Mouse (Mus musculus) G1E (cell line): Measurements from ENCODE around the gene Ccdc113. TPM values are rescaled to one million over a fixed set of nuclear protein-coding genes. Genes with fewer than 3 reads are reported as not detected.

Experiments
- ATAC-seq: 2 replicates; pipeline ENCODE4 v1.8.0; 2016; ENCODE audit warnings: mild to moderate bottlenecking; ENCODE audit not compliant: insufficient number of reproducible peaks, poor library complexity, low FRiP score, severe bottlenecking; ENCODE audit errors: extremely low read depth
- DNase-seq: peaks from one replicate; pipeline ENCODE4 v3.0.0; 2012; ENCODE audit warnings: low spot score
- H3K27me3 ChIP-seq: 2 replicates; pipeline ENCODE4 v1.6.1; 2012; ENCODE audit warnings: mild to moderate bottlenecking, low read length, inconsistent platforms; ENCODE audit not compliant: insufficient read depth
- H3K36me3 ChIP-seq: replicated peaks from 2 replicates; pipeline ENCODE3; 2012; ENCODE audit warnings: mild to moderate bottlenecking, inconsistent platforms
- H3K4me1 ChIP-seq: 2 replicates; pipeline ENCODE4 v1.6.1; 2012; ENCODE audit warnings: low read depth, low read length, inconsistent platforms, mixed read lengths; ENCODE audit not compliant: insufficient read depth
- H3K4me3 ChIP-seq: 2 replicates; pipeline ENCODE4 v1.5.1; 2012; ENCODE audit warnings: low read depth, mild to moderate bottlenecking, inconsistent platforms, low read length, moderate library complexity, mixed read lengths
- H3K9me3 ChIP-seq: replicated peaks from 2 replicates; pipeline ENCODE4 v1.6.1; 2012; ENCODE audit warnings: inconsistent platforms
- CTCF ChIP-seq: IDR thresholded peaks from 2 replicates; pipeline ENCODE4 v1.5.1; 2012; ENCODE audit warnings: low read depth, low read length, inconsistent platforms, mixed read lengths
- GATA1 ChIP-seq: IDR thresholded peaks from 2 replicates; pipeline ENCODE4 v1.6.1; 2012; ENCODE audit warnings: borderline replicate concordance, low read length, inconsistent platforms, mixed read lengths
- GATA2 ChIP-seq: IDR thresholded peaks from 2 replicates; pipeline ENCODE4 v1.6.1; 2012; ENCODE audit warnings: low read depth, low read length, inconsistent platforms, borderline replicate concordance
- POLR2AphosphoS5 ChIP-seq: IDR thresholded peaks from 2 replicates; pipeline ENCODE4 v1.6.1; 2012; ENCODE audit warnings: low read depth, low read length, inconsistent platforms; ENCODE audit not compliant: insufficient replicate concordance
- TAL1 ChIP-seq: conservative IDR thresholded peaks from 2 replicates; pipeline ENCODE4 v1.6.1; 2012; ENCODE audit warnings: low read depth, low read length, inconsistent platforms, mixed read lengths
- polyA plus RNA-seq: library from polyadenylated mRNA; stranded (reverse); fragments of >175 nt; gene quantifications from 2 replicates; pipeline ENCODE4 v1.2.3, GENCODE M21; 2012
- total RNA-seq, 2 experiments: library from RNA; stranded (forward) in 1 of 2; stranded (reverse) in 1 of 2; fragments of 200-1000 nt in 1 of 2; fragments of >200 nt in 1 of 2; fragmentation: Nextera tagmentation in 1 of 2; gene quantifications; 2 replicates each; pipeline ENCODE4 v1.2.3; 2014 to 2017

Gene Ccdc113
- total RNA-seq (2014; fragmentation: Nextera tagmentation) (not detected in 2 replicates), total RNA-seq (2017) (not detected in 2 replicates), polyA plus RNA-seq (not detected in 2 replicates)

DNA sequence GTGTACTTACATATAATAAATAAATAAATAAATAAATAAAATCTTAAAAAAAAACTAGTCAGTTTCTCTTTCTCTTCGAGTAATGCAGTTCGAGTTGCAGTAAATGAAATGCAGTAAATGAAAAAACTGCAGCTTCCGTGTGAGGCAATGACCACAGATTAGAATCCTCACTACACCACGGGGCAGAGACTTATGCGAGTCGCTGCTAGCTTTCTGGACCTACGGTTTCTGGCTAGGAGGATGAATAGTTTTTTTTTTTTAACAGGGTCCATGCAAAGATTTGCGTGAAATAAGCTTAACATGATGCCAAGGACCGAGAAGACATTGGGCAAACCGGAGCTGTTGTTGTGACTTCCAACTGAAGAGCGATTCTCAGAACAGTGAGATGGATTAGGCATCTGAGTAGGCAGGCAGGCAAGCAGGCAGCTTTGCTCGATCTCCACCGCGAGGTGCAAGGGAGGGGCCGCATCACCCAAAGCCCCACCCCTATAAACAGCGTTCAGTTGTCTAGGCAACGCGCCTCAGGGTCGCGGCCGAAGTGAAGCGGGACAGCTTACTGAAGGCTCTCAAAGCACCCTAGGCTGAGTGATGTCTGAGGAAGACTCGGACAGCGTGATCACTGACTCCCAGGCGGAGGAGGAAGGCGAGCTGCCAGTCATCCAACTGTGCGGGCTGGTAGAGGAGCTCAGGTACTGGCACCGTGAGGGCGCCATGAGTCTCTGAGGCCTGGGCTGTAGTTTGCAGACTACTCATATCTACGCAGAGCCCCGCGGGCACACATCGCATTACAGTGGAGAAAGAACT lies at the start of gene Ccdc113:
Gene Ccdc113 (plus strand): TSS at position 502 of the 804 bp plus-strand sequence.
- Histone ChIP-seq H3K27me3 (peaks cover 13% of the 10 kb centered on the region; the same call in 1 of the 2 replicates), H3K36me3 (no peaks in the 10 kb centered on the region), H3K9me3 (no peaks in the 10 kb centered on the region), H3K4me3 (no peak within 1 kb of the TSS), H3K4me1 (no peaks in the 10 kb centered on the region)
- TF ChIP-seq CTCF (no peak), POLR2AphosphoS5 (no peak), GATA2 (no peak)
- DNase-seq (no peak), ATAC-seq (no peak)

DNA sequence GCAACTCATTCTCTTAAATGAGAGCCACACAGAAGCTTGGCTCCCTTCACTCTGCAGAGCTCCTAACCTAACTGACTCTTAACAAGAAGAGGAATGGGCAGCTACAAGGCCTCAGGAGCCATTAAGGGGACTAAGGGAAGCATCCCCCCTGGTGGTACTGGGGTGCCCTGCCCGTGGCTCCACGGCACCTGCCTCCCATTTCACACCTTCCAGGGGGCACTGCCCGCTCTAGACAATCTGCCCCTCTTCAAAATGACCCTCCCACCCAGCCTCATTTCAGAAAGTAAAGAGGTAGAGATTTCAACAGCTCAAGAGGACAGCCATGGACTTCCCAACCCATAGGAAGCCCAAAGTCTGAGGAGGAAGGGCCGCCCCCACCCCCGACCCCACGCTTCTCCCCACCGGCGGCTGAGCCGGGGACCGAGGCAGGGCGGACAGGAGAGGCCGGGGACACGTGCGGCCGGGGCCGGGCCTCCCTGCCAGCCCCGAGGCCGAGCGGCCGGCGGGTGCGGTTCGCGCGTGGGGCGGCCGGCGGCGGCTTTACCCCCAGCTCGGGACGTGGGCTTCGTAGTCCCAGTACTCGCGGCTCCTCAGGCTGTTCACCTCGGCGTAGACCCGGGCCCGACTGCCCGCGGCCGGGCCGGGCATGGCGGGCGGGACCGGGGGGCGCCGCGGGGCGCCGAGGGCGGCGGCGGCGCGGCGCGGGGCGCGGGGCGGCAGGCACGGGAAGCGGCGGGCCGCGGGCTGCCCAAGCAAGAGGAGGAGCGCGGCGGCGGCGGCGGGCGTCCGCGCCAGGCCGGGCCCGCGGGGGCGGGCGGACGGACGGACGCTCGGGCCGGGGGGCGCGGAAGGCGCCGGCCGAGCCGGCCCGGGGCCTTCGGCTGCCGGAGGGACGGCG lies 45.8 kb upstream of the Ccdc113 start:
- H3K27me3 ChIP-seq: peaks cover 4% of the 10 kb centered on the region; the same call in 1 of the 2 replicates
- H3K4me3 ChIP-seq: peak overlapping the region; percentile 85
- ATAC-seq (no peak), DNase-seq (peak; percentile 38)
- peaks cover 46% of the 10 kb centered on the region for H3K36me3 ChIP-seq
- peaks cover 33% of the 10 kb centered on the region for H3K4me1 ChIP-seq
- H3K9me3 ChIP-seq: no peaks in the 10 kb centered on the region
- TF ChIP-seq GATA1 (no peak), TAL1 (no peak), CTCF (0 out of 2 replicates have a peak, but pooled peaks have one; percentile 11)

DNA sequence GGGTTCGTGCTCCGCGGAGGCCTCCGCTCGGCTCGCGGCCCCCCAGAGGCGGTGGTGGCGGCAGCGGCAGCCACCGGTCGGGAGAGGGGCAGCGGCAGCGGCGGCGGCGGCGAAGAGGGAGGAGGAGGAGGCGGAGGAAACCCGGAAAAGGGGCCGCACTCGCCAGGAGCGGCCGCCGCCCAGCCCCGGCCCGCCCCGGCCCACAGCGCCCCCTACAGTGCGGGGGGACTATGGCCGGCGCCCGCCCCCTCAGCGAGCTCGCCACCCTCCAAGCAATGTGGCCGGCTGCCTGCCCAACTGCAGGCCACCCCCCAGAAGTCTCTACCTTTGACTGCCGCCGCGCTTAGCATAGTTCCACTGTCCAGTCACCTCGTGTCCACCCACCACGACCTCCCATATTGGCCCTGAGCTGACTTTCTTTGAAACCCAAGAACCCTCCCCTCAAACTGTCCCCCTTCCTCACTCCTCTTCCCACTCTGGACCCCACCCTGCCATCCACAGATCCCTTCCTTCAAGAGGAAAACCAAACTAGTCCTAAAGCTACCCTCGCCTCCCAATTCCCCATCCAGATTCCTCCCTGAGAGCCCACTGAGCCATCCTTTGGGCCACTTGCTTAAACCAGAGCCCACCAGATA lies 45.1 kb upstream of the Ccdc113 start:
- H3K27me3 ChIP-seq: peaks cover 4% of the 10 kb centered on the region; the same call in 1 of the 2 replicates
- H3K9me3 ChIP-seq: no peaks in the 10 kb centered on the region
- peaks cover 38% of the 10 kb centered on the region for H3K36me3 ChIP-seq
- peak; percentile 62 for ATAC-seq
- peak overlapping the region; percentile 85 for H3K4me3 ChIP-seq
- TF ChIP-seq GATA1: no peak
- 0 out of 2 replicates have a peak, but pooled peaks have one; percentile 20 for TF ChIP-seq CTCF
- DNase-seq: peak; percentile 82
- H3K4me1 ChIP-seq: peaks cover 32% of the 10 kb centered on the region

DNA sequence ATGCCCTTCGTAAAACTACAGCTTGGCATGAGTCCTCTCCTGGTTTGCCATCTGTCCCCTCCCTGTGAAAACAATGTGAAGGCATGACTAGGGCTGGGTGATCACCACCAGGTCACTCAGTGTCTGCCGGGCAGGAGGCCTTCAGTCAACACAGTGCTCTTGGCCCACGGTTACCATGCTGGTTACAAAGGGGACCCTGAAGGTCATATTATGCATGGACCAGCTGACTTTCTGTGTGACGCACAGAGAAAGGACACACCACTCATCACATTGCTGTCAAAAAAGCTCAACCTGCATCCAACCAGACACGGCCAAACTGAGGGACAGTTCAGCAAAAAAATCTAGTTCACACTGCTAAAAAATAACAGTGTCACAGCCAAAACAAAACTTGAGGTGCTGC lies 43.9 kb upstream of the Ccdc113 start, which contains the start of gene Csnk2a2:
Gene Csnk2a2 (minus strand): TSS at position 34 of the 400 bp plus-strand sequence.
- TF ChIP-seq GATA2 (no peak), TAL1 (no peak), CTCF (no peak), GATA1 (no peak), POLR2AphosphoS5 (no peak)
- peaks cover 32% of the 10 kb centered on the region for H3K4me1 ChIP-seq
- peaks cover 8% of the 10 kb centered on the region for H3K27me3 ChIP-seq
- peaks cover 27% of the 10 kb centered on the region for H3K36me3 ChIP-seq
- no peaks in the 10 kb centered on the region for H3K9me3 ChIP-seq
- peak within 1 kb of the TSS; percentile 85 for H3K4me3 ChIP-seq
- no peak for DNase-seq
- no peak for ATAC-seq

DNA sequence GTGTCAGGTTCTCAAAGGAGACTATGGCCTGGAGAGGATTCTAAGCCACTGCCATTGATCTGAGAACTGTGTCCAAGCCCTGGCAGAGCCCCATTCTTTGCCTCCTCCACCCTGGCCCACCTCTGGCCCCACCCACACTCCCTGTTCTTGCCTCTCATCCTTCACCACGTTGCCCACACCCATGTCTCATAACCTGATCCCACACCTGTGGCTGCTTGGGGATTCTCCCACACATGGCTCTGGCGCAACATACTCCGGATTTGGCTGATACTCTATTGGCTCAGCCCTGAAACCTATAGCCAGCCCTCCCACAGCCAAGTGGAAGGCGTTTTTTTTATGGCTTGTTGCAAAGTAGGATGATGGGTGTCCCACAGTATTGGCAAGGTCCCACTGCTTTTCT lies 41.8 kb upstream of the Ccdc113 start:
- TF ChIP-seq TAL1 (no peak), POLR2AphosphoS5 (no peak), GATA1 (no peak), GATA2 (no peak), CTCF (no peak)
- ATAC-seq: no peak
- Histone ChIP-seq H3K4me3 (no peak overlapping the region), H3K9me3 (no peaks in the 10 kb centered on the region), H3K4me1 (peaks cover 17% of the 10 kb centered on the region), H3K27me3 (peaks cover 16% of the 10 kb centered on the region), H3K36me3 (peaks cover 8% of the 10 kb centered on the region)
- no peak for DNase-seq

- no peak overlapping the region for H3K4me3 ChIP-seq
Observed at GRCm38 (mm10) chr8:95495444-95495843, 38.4 kb upstream of the Ccdc113 start.

More at GRCm38 (mm10) chr8:95495444-95495843, 38.4 kb upstream of the Ccdc113 start:
- ATAC-seq (no peak), DNase-seq (no peak)
- no peak for TF ChIP-seq TAL1
- TF ChIP-seq POLR2AphosphoS5: no peak
- no peak for TF ChIP-seq GATA1
- TF ChIP-seq CTCF: no peak
- TF ChIP-seq GATA2: no peak
- no peaks in the 10 kb centered on the region for H3K36me3 ChIP-seq
- H3K4me1 ChIP-seq: peaks cover 9% of the 10 kb centered on the region; the same call in 1 of the 2 replicates
- H3K9me3 ChIP-seq: no peaks in the 10 kb centered on the region
- peaks cover 37% of the 10 kb centered on the region for H3K27me3 ChIP-seq
